Comparison of ENCODE assay signal across 8 mouse cellular contexts in genomic region chr9:21149654-21150419, GRCm38 (mm10). TPM values are rescaled to one million over a fixed set of nuclear protein-coding genes. Genes with fewer than 3 reads are reported as not detected.
A peak's percentile ranks its signal among the peaks of the same experiment; 100 is the strongest.
DNase-seq lines count a peak whose midpoint lies in the region; ATAC-seq and TF ChIP-seq lines count a peak whose summit lies in the region.

TSS of gene Cdc37 (minus strand) at chr9:21149982.

- intact Hi-C loops in heart, postnatal 36 days (cut with DNase I): loop anchor here (5.0 kb wide), 3 partner anchors 58 to 262 kb away; partner anchors contain the start of genes Gm38431, Qtrt1 and Raver1

- peak; percentile 88 for DNase-seq in ES-E14 (ENCODE audit: low read depth, low spot score)
- DNase-seq in cerebellum, adult 11-12 months: peak; percentile 94
- DNase-seq in heart, postnatal 36 days: peak; percentile 93 to 94
- DNase-seq in layer of hippocampus, adult 2 months (ENCODE audit: low spot score in 2 of 2): peak; percentile 90 to 92
- peak; percentile 99 for DNase-seq in lung, embryonic 14.5 days
- peak; percentile 91 for DNase-seq in thymus, adult 2 months

- in situ Hi-C loops in ES-E14 (cut with MboI; ENCODE audit: low sequenced_read_pairs in 2 of 2, unreplicated experiment in 2 of 2): no loop called here

- H3K9me3 ChIP-seq in ES-E14 (ENCODE audit: control insufficient read depth, insufficient read depth, low read depth, low read length): no peaks in the 10 kb centered on the region
- H3K9me3 ChIP-seq in forebrain, embryonic 16.5 days (ENCODE audit: control insufficient read depth, low read length): no peaks in the 10 kb centered on the region
- H3K9me3 ChIP-seq in lung, embryonic 14.5 days (ENCODE audit: low read depth, low read length): no peaks in the 10 kb centered on the region

- 2% methylated on average over 56 of the region's 56 CpGs for WGBS in forebrain, embryonic 16.5 days
- 3% methylated on average over 56 of the region's 56 CpGs for WGBS in lung, embryonic 14.5 days
- 2% methylated on average over 56 of the region's 56 CpGs for WGBS in olfactory bulb, adult 2 months
- WGBS in thymus, adult 2 months: 5% methylated on average over 56 of the region's 56 CpGs

- H3K4me2 ChIP-seq in forebrain, embryonic 16.5 days (ENCODE audit: low read length): peak within 1 kb of the TSS; percentile 78
- peak within 1 kb of the TSS; percentile 97 for H3K4me2 ChIP-seq in lung, embryonic 14.5 days

- peak within 1 kb of the TSS; percentile 99 for H3K9ac ChIP-seq in ES-E14 (ENCODE audit: insufficient read depth, low read depth, low read length, poor library complexity, severe bottlenecking)
- H3K9ac ChIP-seq in forebrain, embryonic 16.5 days (replicated peaks; ENCODE audit: low read depth, low read length): peak within 1 kb of the TSS; percentile 80
- H3K9ac ChIP-seq in lung, embryonic 14.5 days: peak within 1 kb of the TSS; percentile 83

- peak; percentile 25; the same call in 1 of the 2 replicates for TF ChIP-seq CTCF in layer of hippocampus, adult 2 months (conservative IDR thresholded peaks at IDR 0.05)
- TF ChIP-seq CTCF in lung, embryonic 14.5 days (IDR thresholded peaks at IDR 0.05; ENCODE audit: low read depth): no peak
- no peak for TF ChIP-seq CTCF in olfactory bulb, adult 2 months (IDR thresholded peaks at IDR 0.05; ENCODE audit: insufficient read depth, low read depth, low read length)
- TF ChIP-seq CTCF in thymus, adult 2 months (IDR thresholded peaks at IDR 0.05; ENCODE audit: borderline replicate concordance, control insufficient read depth, extremely low read depth, insufficient read depth, low read length, poor library complexity): 0 out of 2 replicates have a peak, but pooled peaks have one; percentile 34

- TF ChIP-seq POLR2A in olfactory bulb, adult 2 months (IDR thresholded peaks at IDR 0.05; ENCODE audit: insufficient read depth, low read depth, low read length): peak; percentile 50; the same call in 1 of the 2 replicates
- TF ChIP-seq POLR2A in thymus, adult 2 months (IDR thresholded peaks at IDR 0.05; ENCODE audit: control insufficient read depth, extremely low read depth, insufficient read depth, low read length, poor library complexity): peak; percentile 50; the same call in 1 of the 2 replicates

- peak within 1 kb of the TSS; percentile 96 for H3K27ac ChIP-seq in ES-E14 (ENCODE audit: insufficient read depth, low read depth, low read length, poor library complexity, severe bottlenecking)
- peak within 1 kb of the TSS; percentile 76 for H3K27ac ChIP-seq in forebrain, embryonic 16.5 days (ENCODE audit: low read length)
- peak within 1 kb of the TSS; percentile 86 for H3K27ac ChIP-seq in layer of hippocampus, adult 2 months
- peak within 1 kb of the TSS; percentile 76; the same call in 1 of the 2 replicates for H3K27ac ChIP-seq in lung, embryonic 14.5 days (ENCODE audit: low read depth)
- H3K27ac ChIP-seq in olfactory bulb, adult 2 months (ENCODE audit: insufficient read depth, low read depth, low read length): no peak within 1 kb of the TSS
- peak within 1 kb of the TSS; percentile 22; the same call in 1 of the 2 replicates for H3K27ac ChIP-seq in thymus, adult 2 months (ENCODE audit: control insufficient read depth, insufficient read depth, low read length)

- ATAC-seq in forebrain, embryonic 16.5 days: peak; percentile 98
- ATAC-seq in lung, embryonic 14.5 days (ENCODE audit: insufficient read depth): peak; percentile 93

- peaks cover 2 to 15% of the 10 kb centered on the region in 2 experiments; a peak in 3 of 4 replicates for H3K4me1 ChIP-seq in ES-E14 (ENCODE audit: control insufficient read depth in 2 of 2, insufficient read depth in 2 of 2, low read length in 2 of 2, poor library complexity in 1 of 2)
- H3K4me1 ChIP-seq in forebrain, embryonic 16.5 days (replicated peaks; ENCODE audit: control insufficient read depth, insufficient read depth, low read length): peaks cover 36% of the 10 kb centered on the region
- peaks cover 21% of the 10 kb centered on the region for H3K4me1 ChIP-seq in lung, embryonic 14.5 days (ENCODE audit: insufficient read depth)
- H3K4me1 ChIP-seq in olfactory bulb, adult 2 months (ENCODE audit: control insufficient read depth, insufficient read depth, low read length): peaks cover 31% of the 10 kb centered on the region
- H3K4me1 ChIP-seq in thymus, adult 2 months (replicated peaks; ENCODE audit: control insufficient read depth, insufficient read depth, low read length): peaks cover 42% of the 10 kb centered on the region

- H3K4me3 ChIP-seq in ES-E14 (ENCODE audit: insufficient read depth in 1 of 2, low read depth in 1 of 2, low read length in 2 of 2, poor library complexity in 1 of 2, severe bottlenecking in 1 of 2): peak within 1 kb of the TSS; percentile 87 to 97
- H3K4me3 ChIP-seq in forebrain, embryonic 16.5 days (replicated peaks; ENCODE audit: low read length): peak within 1 kb of the TSS; percentile 79
- peak within 1 kb of the TSS; percentile 93 for H3K4me3 ChIP-seq in layer of hippocampus, adult 2 months
- H3K4me3 ChIP-seq in lung, embryonic 14.5 days (ENCODE audit: low read depth, low read length): peak within 1 kb of the TSS; percentile 82
- peak within 1 kb of the TSS; percentile 64 for H3K4me3 ChIP-seq in olfactory bulb, adult 2 months (ENCODE audit: insufficient read depth, low read depth, low read length)
- peak within 1 kb of the TSS; percentile 67 for H3K4me3 ChIP-seq in thymus, adult 2 months (ENCODE audit: control insufficient read depth, insufficient read depth, low read length)

- H3K36me3 ChIP-seq in ES-E14 (ENCODE audit: control insufficient read depth, insufficient read depth, low read length, poor library complexity, severe bottlenecking): peaks cover 18% of the 10 kb centered on the region
- peaks cover 2% of the 10 kb centered on the region; the same call in 1 of the 2 replicates for H3K36me3 ChIP-seq in forebrain, embryonic 16.5 days (ENCODE audit: control insufficient read depth, insufficient read depth)
- H3K36me3 ChIP-seq in lung, embryonic 14.5 days (ENCODE audit: insufficient read depth): peaks cover 13% of the 10 kb centered on the region
- peaks cover 4% of the 10 kb centered on the region; the same call in 1 of the 2 replicates for H3K36me3 ChIP-seq in thymus, adult 2 months (ENCODE audit: control insufficient read depth, insufficient read depth, low read length)

- 0 out of 2 replicates have a peak, but pooled peaks cover 2% of the 10 kb centered on the region for H3K27me3 ChIP-seq in forebrain, embryonic 16.5 days (replicated peaks; ENCODE audit: control insufficient read depth, insufficient read depth, low read length)
- H3K27me3 ChIP-seq in lung, embryonic 14.5 days (ENCODE audit: insufficient read depth, low read length): no peaks in the 10 kb centered on the region
- no peaks in the 10 kb centered on the region; the same call in 1 of the 2 replicates for H3K27me3 ChIP-seq in thymus, adult 2 months (ENCODE audit: control insufficient read depth, insufficient read depth, low read length)

TF ChIP-seq in ES-E14, 5 proteins besides CTCF, POLR2A, EP300 and RAD21:
- TF ChIP-seq HCFC1 (IDR thresholded peaks at IDR 0.05; ENCODE audit: borderline replicate concordance, insufficient read depth, low read length): peak; percentile 81
- TF ChIP-seq ZC3H11A (IDR thresholded peaks at IDR 0.05; ENCODE audit: borderline replicate concordance, low read depth, low read length): no peak
- no peak for TF ChIP-seq ZNF384 (IDR thresholded peaks at IDR 0.05; ENCODE audit: low read depth, low read length)
- no peak for TF ChIP-seq MAFK (IDR thresholded peaks at IDR 0.05; ENCODE audit: insufficient read depth, low read depth, low read length)
TF ChIP-seq in ES-E14: peak in this region for 1.

RNA-seq across cellular contexts. Expression of gene Cdc37, which starts in this region (rescaled TPM):
- total RNA-seq in ES-E14 (2012; rRNA removed): 118 and 165 TPM in 2 replicates
- 213 and 234 TPM in 2 replicates for polyA plus RNA-seq in forebrain, embryonic 16.5 days (2015; fragmentation: Nextera tagmentation; extraction: Ambion mirVana)
- total RNA-seq in heart, postnatal 36 days (2021): 100 to 1,000 TPM; 157 to 165 TPM
- 100 to 1,000 TPM; 144 to 150 TPM for total RNA-seq in layer of hippocampus, adult 2 months (2021)
- 352 and 353 TPM in 2 replicates for polyA plus RNA-seq in lung, embryonic 14.5 days (2014; fragmentation: Nextera tagmentation; extraction: Ambion mirVana)
- polyA plus RNA-seq in olfactory bulb, adult 2 months (2012; ENCODE audit: insufficient read depth, insufficient read length, low replicate concordance, missing spikeins): 282 TPM in 1 of 2 replicates, not detected in the other
- polyA plus RNA-seq in thymus, adult 2 months (2012; rRNA removed): 91.1 and 92.5 TPM in 2 replicates

Comparison
In these comparisons a context has a peak if more than half of its experiments do, and no peak if none do; other contexts are left out.
1. CTCF ChIP-seq: peak in layer of hippocampus, adult 2 months (single experiment) and thymus, adult 2 months (single experiment); none in lung, embryonic 14.5 days (single experiment) and olfactory bulb, adult 2 months (single experiment).
2. Peak in every context shown above with its lines, with median percentiles within 50 percentile points of each other: DNase-seq, H3K4me3 ChIP-seq and H3K9ac ChIP-seq.